Mouse (Mus musculus) CH12.LX (cell line): ENCODE measurements at regions not wholly inside any gene's neighbourhood (a gene's known extent, or its start where the extent isn't known, plus 50 kb on each side); places are given as distances from the start of the nearest gene placed in this dataset.

Experiments used
- DNase-seq: peaks from one replicate; pipeline ENCODE4 v3.0.0-alpha.2; 2013; ENCODE audit errors: extremely low read depth
- H3K27ac ChIP-seq: 2 replicates; pipeline ENCODE4 v1.5.1; 2012; ENCODE audit warnings: low read depth, mild to moderate bottlenecking, control low read depth, moderate library complexity; ENCODE audit not compliant: insufficient read depth
- H3K27me3 ChIP-seq: replicated peaks from 2 replicates; pipeline ENCODE3; 2012; ENCODE audit warnings: inconsistent platforms
- H3K36me3 ChIP-seq, 2 experiments: replicated peaks in 1 of 2; 2 replicates each; pipeline versions ENCODE3 to v1.6.1; 2012; ENCODE audit warnings: inconsistent platforms in 1 of 2, low read length in 1 of 2, mild to moderate bottlenecking in 1 of 2, mixed read lengths in 1 of 2, moderate library complexity in 1 of 2; ENCODE audit not compliant: control insufficient read depth in 1 of 2, insufficient read depth in 1 of 2
- H3K4me1 ChIP-seq, 2 experiments: 2 replicates each; pipeline ENCODE4 v1.6.1; 2012; ENCODE audit warnings: inconsistent platforms in 1 of 2, moderate library complexity in 1 of 2; ENCODE audit not compliant: insufficient read depth in 2 of 2, control insufficient read depth in 1 of 2
- H3K4me2 ChIP-seq: 2 replicates; pipeline ENCODE4 v1.6.1; 2012; ENCODE audit warnings: low read depth, mild to moderate bottlenecking, control low read depth; ENCODE audit not compliant: poor library complexity, insufficient read depth, severe bottlenecking
- H3K4me3 ChIP-seq, 3 experiments: fragments of 150-350 bp in 1 of 3; sonication (generic) in 1 of 3; replicated peaks in 1 of 3; 2 replicates each; pipeline versions ENCODE3 to v1.5.1; 2011 to 2012; ENCODE audit warnings: low read depth in 2 of 3, low read length in 2 of 3, mild to moderate bottlenecking in 2 of 3, moderate library complexity in 2 of 3, control low read depth in 1 of 3, improper control_type of control experiment in 1 of 3, inconsistent platforms in 1 of 3, mixed read lengths in 1 of 3; ENCODE audit not compliant: poor library complexity in 1 of 3
- H3K79me2 ChIP-seq: replicated peaks from 2 replicates; pipeline ENCODE4 v1.6.1; 2012; ENCODE audit warnings: mild to moderate bottlenecking, moderate library complexity; ENCODE audit not compliant: control insufficient read depth, poor library complexity, insufficient read depth, severe bottlenecking; ENCODE audit errors: extremely low read depth
- H3K9ac ChIP-seq: 2 replicates; pipeline ENCODE4 v1.6.1; 2012; ENCODE audit warnings: low read depth, mild to moderate bottlenecking, control low read depth, moderate library complexity; ENCODE audit not compliant: insufficient read depth
- H3K9me3 ChIP-seq: replicated peaks from 2 replicates; pipeline ENCODE3; 2012; ENCODE audit warnings: low read length, inconsistent platforms, mixed read lengths
- CHD1 ChIP-seq: IDR thresholded peaks from 2 replicates; pipeline ENCODE4 v1.6.1; 2012; ENCODE audit warnings: low read depth, low read length, improper control_type of control experiment, inconsistent platforms
- E2F4 ChIP-seq: IDR thresholded peaks from 2 replicates; pipeline ENCODE4 v1.6.1; 2011; ENCODE audit warnings: low read depth, low read length, improper control_type of control experiment; ENCODE audit not compliant: insufficient replicate concordance
- ELF1 ChIP-seq: IDR thresholded peaks from 2 replicates; pipeline ENCODE4 v1.6.1; 2014; ENCODE audit warnings: low read depth, mild to moderate bottlenecking, inconsistent platforms, low read length, improper control_type of control experiment
- EP300 ChIP-seq: IDR thresholded peaks from 2 replicates; pipeline ENCODE4 v1.6.1; 2011; ENCODE audit warnings: low read length, improper control_type of control experiment
- GABPA ChIP-seq: IDR thresholded peaks from 2 replicates; pipeline ENCODE4 v1.6.1; 2012; ENCODE audit warnings: low read depth, low read length, improper control_type of control experiment, inconsistent platforms; ENCODE audit not compliant: insufficient replicate concordance
- JUND ChIP-seq: conservative IDR thresholded peaks from 2 replicates; pipeline ENCODE4 v1.6.1; 2011; ENCODE audit warnings: low read depth, low read length, improper control_type of control experiment
- MAFK ChIP-seq: IDR thresholded peaks from 2 replicates; pipeline ENCODE4 v1.6.1; 2011; ENCODE audit warnings: low read length, improper control_type of control experiment; ENCODE audit not compliant: insufficient replicate concordance
- MAX ChIP-seq: IDR thresholded peaks from 2 replicates; pipeline ENCODE4 v1.6.1; 2011; ENCODE audit warnings: low read length, improper control_type of control experiment
- MAZ ChIP-seq: IDR thresholded peaks from 2 replicates; pipeline ENCODE4 v1.6.1; 2012; ENCODE audit warnings: low read depth, mild to moderate bottlenecking, inconsistent platforms, low read length, improper control_type of control experiment, moderate library complexity
- MEF2A ChIP-seq: IDR thresholded peaks from 2 replicates; pipeline ENCODE4 v1.6.1; 2014; ENCODE audit warnings: low read depth, mild to moderate bottlenecking, inconsistent platforms, low read length, improper control_type of control experiment, borderline replicate concordance
- MYC ChIP-seq: IDR thresholded peaks from 2 replicates; pipeline ENCODE4 v1.6.1; 2011; ENCODE audit warnings: low read depth, mild to moderate bottlenecking, improper control_type of control experiment, low read length
- POLR2AphosphoS2 ChIP-seq: IDR thresholded peaks from 2 replicates; pipeline ENCODE4 v1.6.1; 2011; ENCODE audit warnings: low read depth, low read length, improper control_type of control experiment
- RAD21 ChIP-seq: IDR thresholded peaks from 2 replicates; pipeline ENCODE4 v1.6.1; 2011; ENCODE audit warnings: low read depth, mild to moderate bottlenecking, low read length, improper control_type of control experiment, moderate library complexity
- USF1 ChIP-seq: IDR thresholded peaks from 2 replicates; pipeline ENCODE4 v1.6.1; 2014; ENCODE audit warnings: low read depth, mild to moderate bottlenecking, inconsistent platforms, low read length, improper control_type of control experiment
- dilution Hi-C: fragments of 300-500 bp; cut with MboI; formaldehyde crosslinking; loops from 2 replicates; pipeline ENCODE4 v1.14.3; 2020; ENCODE audit warnings: low sequenced_read_pairs; ENCODE audit not compliant: extremely low pct_unique_long_range_greater_than_20kb, extremely low pct_ligation_motif_present
- in situ Hi-C: fragments of 300-500 bp; cut with MboI; formaldehyde crosslinking; loops from 3 replicates; pipeline ENCODE4 v1.14.3; 2019; ENCODE audit warnings: low sequenced_read_pairs, low pct_ligation_motif_present, low pct_unique_long_range_greater_than_20kb, mixed read lengths

DNA sequence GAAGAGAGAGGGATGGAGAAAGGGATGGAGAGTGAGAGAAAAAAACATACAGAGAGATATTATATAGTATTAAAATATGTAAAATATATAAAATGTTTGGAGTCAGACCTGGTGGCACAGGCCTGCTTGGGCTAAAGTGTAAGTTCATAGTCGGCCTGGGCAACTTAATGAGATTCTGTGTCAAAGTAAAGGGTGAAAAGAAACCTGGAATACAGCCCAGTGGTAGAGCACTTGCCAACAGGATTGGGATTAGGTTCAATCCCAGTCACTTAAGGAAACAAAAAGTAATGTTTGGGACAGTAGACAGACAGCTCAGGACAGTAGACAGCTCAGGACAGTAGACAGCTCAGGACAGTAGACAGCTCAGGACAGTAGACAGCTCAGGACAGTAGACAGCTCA, 69.6 kb upstream of the Fut8 start:
- dilution Hi-C loops = no loop called here
- peaks cover 2% of the 10 kb centered on the region for H3K27me3 ChIP-seq
- H3K9ac ChIP-seq = no peak overlapping the region
- no peaks in the 10 kb centered on the region for H3K79me2 ChIP-seq
- H3K36me3 ChIP-seq = no peaks in the 10 kb centered on the region
- no peak for DNase-seq
- H3K4me1 ChIP-seq = peaks cover 3 to 21% of the 10 kb centered on the region in 2 experiments; a peak in 3 of 4 replicates
- in situ Hi-C loops = no loop called here
- TF ChIP-seq MAZ = no peak
- no peak for TF ChIP-seq MAX
- H3K9me3 ChIP-seq = no peaks in the 10 kb centered on the region
- H3K4me2 ChIP-seq = no peak overlapping the region
- H3K4me3 ChIP-seq = no peak overlapping the region
- no peak overlapping the region for H3K27ac ChIP-seq

GRCm38 (mm10) chr12:77156698-77157097, 81.2 kb upstream of the Fut8 start:
- H3K4me1 ChIP-seq = peaks cover 0 to 12% of the 10 kb centered on the region in 2 experiments; a peak in 1 of 4 replicates
- H3K27me3 ChIP-seq = no peaks in the 10 kb centered on the region
- H3K36me3 ChIP-seq = no peaks in the 10 kb centered on the region
- no peaks in the 10 kb centered on the region for H3K79me2 ChIP-seq
- no peak overlapping the region for H3K9ac ChIP-seq
- no peak for TF ChIP-seq JUND
- no peak for TF ChIP-seq MEF2A
- no peak for TF ChIP-seq CHD1
- no peak for TF ChIP-seq MAFK
- no peak for TF ChIP-seq GABPA
- TF ChIP-seq MYC = no peak
- no peak for TF ChIP-seq USF1
- no peak for TF ChIP-seq ELF1
- TF ChIP-seq EP300 = no peak
- TF ChIP-seq RAD21 = no peak
- TF ChIP-seq, all 38 proteins: peak for 0
- in situ Hi-C loops (no loop called here), dilution Hi-C loops (no loop called here)
- DNase-seq = no peak
- H3K4me3 ChIP-seq = no peak overlapping the region
- H3K9me3 ChIP-seq = peaks cover 14% of the 10 kb centered on the region
- H3K27ac ChIP-seq = no peak overlapping the region
- H3K4me2 ChIP-seq = no peak overlapping the region

DNA sequence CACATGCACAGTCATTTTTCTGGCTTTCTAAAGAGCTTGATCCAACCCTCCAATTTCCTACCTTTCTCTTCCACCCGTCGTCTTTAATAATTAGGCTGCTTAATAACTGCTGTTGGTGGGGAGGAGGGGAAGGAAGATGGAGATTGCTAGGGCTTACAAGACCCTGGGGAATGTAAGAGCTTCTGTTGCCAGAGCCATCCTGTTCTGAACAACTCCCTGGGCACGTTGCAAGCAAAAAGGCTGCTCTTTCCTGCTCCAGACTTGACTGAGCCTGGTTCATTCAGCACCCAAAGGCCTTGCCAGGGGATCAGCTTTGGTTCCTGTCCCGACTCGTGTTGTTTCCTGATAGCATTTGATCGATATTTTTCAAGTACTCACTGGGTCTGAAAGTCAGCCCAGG, 82.3 kb upstream of the Fut8 start:
- Histone ChIP-seq H3K4me1 (peaks cover 0 to 12% of the 10 kb centered on the region in 2 experiments; a peak in 1 of 4 replicates), H3K27ac (no peak overlapping the region), H3K4me2 (no peak overlapping the region), H3K79me2 (no peaks in the 10 kb centered on the region), H3K27me3 (no peaks in the 10 kb centered on the region), H3K4me3 (no peak overlapping the region), H3K9ac (no peak overlapping the region), H3K36me3 (no peaks in the 10 kb centered on the region), H3K9me3 (peaks cover 14% of the 10 kb centered on the region)
- in situ Hi-C loops (no loop called here), dilution Hi-C loops (no loop called here)
- DNase-seq = no peak
- no peak for TF ChIP-seq POLR2AphosphoS2
- TF ChIP-seq E2F4 = no peak
